Mouse (Mus musculus): ENCODE data around the gene Sinhcaf.

DNA sequence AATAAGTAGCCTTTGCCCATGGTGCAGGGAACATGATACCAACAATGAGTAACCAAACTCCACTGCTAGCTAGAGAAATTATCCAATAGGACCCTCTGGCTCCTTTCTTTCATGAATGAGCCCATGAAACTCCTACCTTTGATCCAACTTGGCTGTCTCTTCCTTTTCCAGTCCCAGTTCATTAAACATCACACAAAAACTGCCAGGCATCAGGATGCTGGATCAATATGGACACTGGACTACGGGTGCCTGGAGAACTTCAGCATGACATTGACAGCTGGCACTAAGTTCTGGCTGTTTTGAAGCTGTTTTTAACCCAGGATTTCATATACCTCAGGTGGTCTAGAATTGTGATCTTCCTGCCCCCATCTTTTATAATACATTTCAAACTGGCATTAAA is 28.6 kb downstream of the Sinhcaf start:
- no peak for TF ChIP-seq CTCF (IDR thresholded peaks at IDR 0.05; ENCODE audit: insufficient read depth, low read depth, low read length)
- no peak for TF ChIP-seq POLR2A (IDR thresholded peaks at IDR 0.05; ENCODE audit: insufficient read depth, low read depth, low read length)
